Mouse (Mus musculus): Measurements from ENCODE around the gene Nfx1. TPM values are rescaled to one million over a fixed set of nuclear protein-coding genes. Genes with fewer than 3 reads are reported as not detected.

Gene Nfx1
- polyA plus RNA-seq, 1 experiment from 2014 or later: 99.6 TPM

- Histone ChIP-seq H3K27me3 (ENCODE audit: control insufficient read depth, insufficient read depth, low read length) (no peaks in the 10 kb centered on the region), H3K4me1 (ENCODE audit: control insufficient read depth, insufficient read depth, low read length) (no peaks in the 10 kb centered on the region), H3K9me3 (ENCODE audit: control insufficient read depth, low read length) (no peaks in the 10 kb centered on the region), H3K4me3 (ENCODE audit: low read depth, low read length) (no peak overlapping the region), H3K27ac (replicated peaks; ENCODE audit: low read depth, low read length) (no peak overlapping the region), H3K36me3 (ENCODE audit: control insufficient read depth, insufficient read depth, low read length) (peaks cover 22% of the 10 kb centered on the region; the same call in 1 of the 2 replicates), H3K9ac (ENCODE audit: low read length) (no peak overlapping the region), H3K4me2 (ENCODE audit: low read depth, severe bottlenecking) (no peak overlapping the region)
- WGBS: 78% methylated on average over 3 of the region's 3 CpGs
- DNase-seq (ENCODE audit: low spot score): no peak
- ATAC-seq (ENCODE audit: insufficient number of reproducible peaks, low FRiP score, low TSS enrichment, low read depth): no peak
Observed at GRCm38 (mm10) chr4:40982486-40982885, 11.8 kb downstream of the Nfx1 start.

- DNase-seq (ENCODE audit: low spot score) (no peak), ATAC-seq (ENCODE audit: insufficient number of reproducible peaks, low FRiP score, low TSS enrichment, low read depth) (no peak)
- Histone ChIP-seq H3K9me3 (ENCODE audit: control insufficient read depth, low read length) (no peaks in the 10 kb centered on the region), H3K27ac (replicated peaks; ENCODE audit: low read depth, low read length) (no peak overlapping the region), H3K9ac (ENCODE audit: low read length) (no peak overlapping the region), H3K4me3 (ENCODE audit: low read depth, low read length) (no peak overlapping the region), H3K4me1 (ENCODE audit: control insufficient read depth, insufficient read depth, low read length) (no peaks in the 10 kb centered on the region), H3K36me3 (ENCODE audit: control insufficient read depth, insufficient read depth, low read length) (peaks cover 24% of the 10 kb centered on the region; the same call in 1 of the 2 replicates), H3K4me2 (ENCODE audit: low read depth, severe bottlenecking) (no peak overlapping the region), H3K27me3 (ENCODE audit: control insufficient read depth, insufficient read depth, low read length) (no peaks in the 10 kb centered on the region)
- 92% methylated on average over 1 of the region's 1 CpGs for WGBS
Observed at GRCm38 (mm10) chr4:40983686-40984085, 13.0 kb downstream of the Nfx1 start.

- no peak overlapping the region for H3K4me3 ChIP-seq (ENCODE audit: low read depth, low read length)
- no peak overlapping the region for H3K27ac ChIP-seq (replicated peaks; ENCODE audit: low read depth, low read length)
- peaks cover 38% of the 10 kb centered on the region for H3K36me3 ChIP-seq (ENCODE audit: control insufficient read depth, insufficient read depth, low read length)
- no peaks in the 10 kb centered on the region for H3K27me3 ChIP-seq (ENCODE audit: control insufficient read depth, insufficient read depth, low read length)
- no peaks in the 10 kb centered on the region for H3K9me3 ChIP-seq (ENCODE audit: control insufficient read depth, low read length)
- 89% methylated on average over 6 of the region's 6 CpGs for WGBS
- no peaks in the 10 kb centered on the region for H3K4me1 ChIP-seq (ENCODE audit: control insufficient read depth, insufficient read depth, low read length)
- no peak for ATAC-seq (ENCODE audit: insufficient number of reproducible peaks, low FRiP score, low TSS enrichment, low read depth)
- no peak overlapping the region for H3K4me2 ChIP-seq (ENCODE audit: low read depth, severe bottlenecking)
- no peak for DNase-seq (ENCODE audit: low spot score)
- no peak overlapping the region for H3K9ac ChIP-seq (ENCODE audit: low read length)
Observed at GRCm38 (mm10) chr4:40989633-40990032, 18.9 kb downstream of the Nfx1 start.

GRCm38 (mm10) chr4:40996302-40996701 lies 25.6 kb downstream of the Nfx1 start:
- ATAC-seq (ENCODE audit: insufficient number of reproducible peaks, low FRiP score, low TSS enrichment, low read depth): no peak
- no peak overlapping the region for H3K4me3 ChIP-seq (ENCODE audit: low read depth, low read length)
- H3K9ac ChIP-seq (ENCODE audit: low read length): no peak overlapping the region
- no peaks in the 10 kb centered on the region for H3K9me3 ChIP-seq (ENCODE audit: control insufficient read depth, low read length)
- no peak overlapping the region for H3K4me2 ChIP-seq (ENCODE audit: low read depth, severe bottlenecking)
- 94% methylated on average over 6 of the region's 6 CpGs for WGBS
- peaks cover 53% of the 10 kb centered on the region for H3K36me3 ChIP-seq (ENCODE audit: control insufficient read depth, insufficient read depth, low read length)
- no peaks in the 10 kb centered on the region for H3K27me3 ChIP-seq (ENCODE audit: control insufficient read depth, insufficient read depth, low read length)
- H3K4me1 ChIP-seq (ENCODE audit: control insufficient read depth, insufficient read depth, low read length): no peaks in the 10 kb centered on the region
- no peak for DNase-seq (ENCODE audit: low spot score)
- H3K27ac ChIP-seq (replicated peaks; ENCODE audit: low read depth, low read length): no peak overlapping the region

- Histone ChIP-seq H3K27me3 (ENCODE audit: control insufficient read depth, insufficient read depth, low read length) (no peaks in the 10 kb centered on the region), H3K36me3 (ENCODE audit: control insufficient read depth, insufficient read depth, low read length) (peaks cover 48% of the 10 kb centered on the region), H3K9me3 (ENCODE audit: control insufficient read depth, low read length) (no peaks in the 10 kb centered on the region), H3K9ac (ENCODE audit: low read length) (no peak overlapping the region), H3K4me1 (ENCODE audit: control insufficient read depth, insufficient read depth, low read length) (no peaks in the 10 kb centered on the region), H3K27ac (replicated peaks; ENCODE audit: low read depth, low read length) (no peak overlapping the region), H3K4me2 (ENCODE audit: low read depth, severe bottlenecking) (no peak overlapping the region), H3K4me3 (ENCODE audit: low read depth, low read length) (no peak overlapping the region)
- DNase-seq (ENCODE audit: low spot score) (no peak), ATAC-seq (ENCODE audit: insufficient number of reproducible peaks, low FRiP score, low TSS enrichment, low read depth) (no peak)
- 96% methylated on average over 4 of the region's 4 CpGs for WGBS
Observed at GRCm38 (mm10) chr4:40997916-40998315, 27.2 kb downstream of the Nfx1 start.

- Histone ChIP-seq H3K9ac (ENCODE audit: low read length) (no peak overlapping the region), H3K4me3 (ENCODE audit: low read depth, low read length) (no peak overlapping the region), H3K27ac (replicated peaks; ENCODE audit: low read depth, low read length) (no peak overlapping the region), H3K4me1 (ENCODE audit: control insufficient read depth, insufficient read depth, low read length) (no peaks in the 10 kb centered on the region), H3K4me2 (ENCODE audit: low read depth, severe bottlenecking) (no peak overlapping the region), H3K36me3 (ENCODE audit: control insufficient read depth, insufficient read depth, low read length) (peaks cover 39% of the 10 kb centered on the region), H3K27me3 (ENCODE audit: control insufficient read depth, insufficient read depth, low read length) (no peaks in the 10 kb centered on the region), H3K9me3 (ENCODE audit: control insufficient read depth, low read length) (no peaks in the 10 kb centered on the region)
- DNase-seq (ENCODE audit: low spot score) (no peak), ATAC-seq (ENCODE audit: insufficient number of reproducible peaks, low FRiP score, low TSS enrichment, low read depth) (no peak)
- WGBS: 91% methylated on average over 1 of the region's 1 CpGs
Observed at GRCm38 (mm10) chr4:41000271-41000670, 29.6 kb downstream of the Nfx1 start.

GRCm38 (mm10) chr4:41000842-41001639 lies 30.3 kb downstream of the Nfx1 start:
- ATAC-seq (ENCODE audit: insufficient number of reproducible peaks, low FRiP score, low TSS enrichment, low read depth): no peak
- 91% methylated on average over 9 of the region's 9 CpGs for WGBS
- Histone ChIP-seq H3K27ac (replicated peaks; ENCODE audit: low read depth, low read length) (no peak overlapping the region), H3K4me2 (ENCODE audit: low read depth, severe bottlenecking) (no peak overlapping the region), H3K36me3 (ENCODE audit: control insufficient read depth, insufficient read depth, low read length) (peaks cover 35% of the 10 kb centered on the region; the same call in 1 of the 2 replicates), H3K27me3 (ENCODE audit: control insufficient read depth, insufficient read depth, low read length) (no peaks in the 10 kb centered on the region), H3K9ac (ENCODE audit: low read length) (no peak overlapping the region), H3K9me3 (ENCODE audit: control insufficient read depth, low read length) (no peaks in the 10 kb centered on the region), H3K4me3 (ENCODE audit: low read depth, low read length) (no peak overlapping the region), H3K4me1 (ENCODE audit: control insufficient read depth, insufficient read depth, low read length) (no peaks in the 10 kb centered on the region)
- DNase-seq (ENCODE audit: low spot score): no peak

- no peaks in the 10 kb centered on the region for H3K27me3 ChIP-seq (ENCODE audit: control insufficient read depth, insufficient read depth, low read length)
- no peak overlapping the region for H3K4me2 ChIP-seq (ENCODE audit: low read depth, severe bottlenecking)
- 90% methylated on average over 3 of the region's 3 CpGs for WGBS
- H3K4me3 ChIP-seq (ENCODE audit: low read depth, low read length): no peak overlapping the region
- H3K4me1 ChIP-seq (ENCODE audit: control insufficient read depth, insufficient read depth, low read length): no peaks in the 10 kb centered on the region
- DNase-seq (ENCODE audit: low spot score) (no peak), ATAC-seq (ENCODE audit: insufficient number of reproducible peaks, low FRiP score, low TSS enrichment, low read depth) (no peak)
- H3K36me3 ChIP-seq (ENCODE audit: control insufficient read depth, insufficient read depth, low read length): peaks cover 22% of the 10 kb centered on the region
- no peaks in the 10 kb centered on the region for H3K9me3 ChIP-seq (ENCODE audit: control insufficient read depth, low read length)
- no peak overlapping the region for H3K27ac ChIP-seq (replicated peaks; ENCODE audit: low read depth, low read length)
- H3K9ac ChIP-seq (ENCODE audit: low read length): no peak overlapping the region
Observed at GRCm38 (mm10) chr4:41013351-41013750, 42.6 kb downstream of the Nfx1 start.

- no peak overlapping the region for H3K9ac ChIP-seq (ENCODE audit: low read length)
- no peaks in the 10 kb centered on the region for H3K9me3 ChIP-seq (ENCODE audit: control insufficient read depth, low read length)
- H3K4me3 ChIP-seq (ENCODE audit: low read depth, low read length): no peak overlapping the region
- H3K27me3 ChIP-seq (ENCODE audit: control insufficient read depth, insufficient read depth, low read length): no peaks in the 10 kb centered on the region
- WGBS: 93% methylated on average over 5 of the region's 5 CpGs
- no peak overlapping the region for H3K27ac ChIP-seq (replicated peaks; ENCODE audit: low read depth, low read length)
- peaks cover 13% of the 10 kb centered on the region for H3K36me3 ChIP-seq (ENCODE audit: control insufficient read depth, insufficient read depth, low read length)
- DNase-seq (ENCODE audit: low spot score): no peak
- no peak overlapping the region for H3K4me2 ChIP-seq (ENCODE audit: low read depth, severe bottlenecking)
- ATAC-seq (ENCODE audit: insufficient number of reproducible peaks, low FRiP score, low TSS enrichment, low read depth): no peak
- no peaks in the 10 kb centered on the region for H3K4me1 ChIP-seq (ENCODE audit: control insufficient read depth, insufficient read depth, low read length)
Observed at GRCm38 (mm10) chr4:41015798-41016197, 45.1 kb downstream of the Nfx1 start.

All from limb, embryonic 11.5 days (tissue).